Mouse (Mus musculus) c-Kit-positive CD71-negative TER-119-negative erythroid progenitor cells, embryonic 14.5 days (primary cell): ENCODE results near the gene Tlk1.

Experiments used
- DNase-seq: peaks from one replicate; pipeline ENCODE4 v3.0.0-alpha.2; 2013; ENCODE audit warnings: low read depth

Tlk1 gene

DNA sequence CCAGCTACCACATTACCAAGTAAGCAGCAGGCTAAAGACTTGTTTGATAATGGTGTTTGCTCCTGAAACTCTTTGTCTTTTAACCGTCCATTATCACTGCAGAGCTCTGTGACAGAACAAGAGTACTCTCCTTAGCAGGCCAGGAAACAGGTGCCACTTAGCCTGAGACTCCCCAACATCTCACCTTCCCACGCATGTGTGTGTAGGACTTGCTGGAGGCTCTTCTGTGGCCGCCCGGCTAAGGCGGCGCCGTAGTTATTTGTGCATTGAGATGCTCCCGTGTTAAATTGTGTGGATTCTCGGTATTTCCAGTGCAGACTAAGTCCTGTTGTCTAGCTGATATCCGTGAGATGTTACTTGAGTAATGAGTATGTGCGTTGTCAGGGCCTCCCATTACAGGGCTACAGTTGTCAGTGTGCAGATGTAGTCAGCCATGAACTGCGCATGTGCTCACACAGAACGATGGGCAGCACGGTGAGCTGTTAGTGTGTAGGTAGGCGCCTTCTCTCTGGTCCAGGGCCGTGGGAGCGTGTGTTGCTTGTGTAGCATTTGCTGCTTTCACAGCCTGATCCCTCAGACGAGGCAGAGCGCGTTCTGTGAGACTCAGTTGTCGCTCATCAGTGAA is 137.0 kb downstream of the Tlk1 start:
- no peak for DNase-seq

DNA sequence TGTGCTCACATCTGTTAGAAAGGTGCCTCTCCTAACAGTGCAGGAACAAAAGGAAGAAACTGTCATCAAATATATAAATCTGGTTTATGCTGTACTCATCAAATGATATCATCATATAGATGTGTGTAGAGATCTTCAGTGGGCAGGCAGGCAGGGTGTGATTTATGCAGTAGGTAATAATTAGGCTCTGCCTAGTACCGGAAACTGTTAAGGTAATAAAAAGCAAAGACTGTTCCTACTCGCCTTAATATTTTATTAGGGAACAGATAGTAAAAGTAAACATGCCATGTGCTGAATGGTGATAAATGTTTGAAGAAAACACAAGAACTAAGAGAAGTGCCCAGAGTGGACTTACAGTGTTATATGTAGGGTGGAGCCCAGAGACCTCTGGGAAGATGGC is 143.2 kb downstream of the Tlk1 start:
- no peak for DNase-seq

DNA sequence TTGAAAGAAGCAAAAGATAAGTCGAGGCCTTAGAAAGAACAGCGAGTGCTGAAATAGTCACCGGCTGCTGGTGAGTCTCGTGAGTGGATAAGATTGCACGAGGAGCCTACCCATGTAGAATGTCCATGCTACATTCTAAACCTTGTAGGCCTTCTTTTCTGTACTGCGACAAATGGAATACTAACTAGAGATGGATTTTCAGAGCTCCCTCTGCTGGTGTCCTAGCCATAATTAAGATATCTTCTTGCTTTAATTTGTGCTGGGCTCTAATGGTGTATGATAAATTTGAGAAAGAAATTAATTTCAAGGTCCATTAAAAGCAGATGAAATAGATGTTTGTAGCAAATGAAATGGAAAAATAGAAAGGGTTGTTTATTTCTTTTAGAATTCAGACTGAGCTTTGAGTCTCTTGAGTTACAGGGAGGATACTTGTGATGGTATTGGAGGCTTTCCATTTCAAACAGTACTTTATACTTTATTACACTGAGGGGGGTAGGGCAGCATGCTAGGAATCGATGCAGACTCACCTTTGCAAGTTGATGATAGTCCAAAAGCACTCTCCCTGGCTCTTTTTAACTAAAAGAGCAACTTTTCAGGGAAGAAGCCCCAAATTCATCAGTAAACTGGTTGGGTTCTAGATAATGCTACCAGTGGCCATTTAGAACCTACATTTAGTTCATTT is 151.9 kb downstream of the Tlk1 start:
- no peak for DNase-seq

DNA sequence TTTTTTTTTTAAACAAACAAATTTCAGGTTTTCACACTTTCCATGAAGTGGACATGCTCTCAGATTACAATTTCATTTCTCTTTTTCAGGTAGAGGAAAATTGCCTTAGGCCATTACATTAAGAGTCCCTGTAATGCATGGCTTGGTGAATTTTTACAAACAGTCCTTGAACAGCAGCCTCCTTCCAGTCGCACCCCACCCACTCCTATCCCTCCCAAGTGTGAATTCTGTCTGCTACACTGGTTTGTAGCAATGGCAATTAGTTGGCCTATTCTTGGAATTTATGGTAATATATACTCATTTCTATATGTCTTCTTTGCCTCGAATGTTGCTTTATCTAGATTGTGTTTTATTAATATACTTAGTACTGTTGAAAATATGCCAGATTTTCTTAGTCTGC is 153.1 kb downstream of the Tlk1 start:
- no peak for DNase-seq

DNA sequence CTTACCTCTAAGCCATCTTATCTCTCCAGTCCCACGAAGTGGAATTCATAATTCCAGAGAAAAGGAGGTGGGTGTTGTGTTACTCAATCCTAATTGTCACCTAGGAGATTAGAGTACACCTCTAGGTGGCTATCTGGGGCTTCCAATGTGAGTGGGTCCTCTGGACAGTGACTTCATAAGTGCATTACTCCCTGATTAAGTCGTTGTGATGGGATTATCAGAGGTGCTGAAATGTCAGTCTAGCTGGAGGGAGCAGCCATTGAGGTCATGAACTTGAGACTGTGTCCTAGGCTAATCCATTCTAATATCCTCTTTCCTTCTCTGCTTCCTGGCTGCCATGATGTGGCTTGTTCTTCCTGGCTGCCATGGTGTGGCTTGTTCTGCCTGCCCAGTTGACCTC is 155.6 kb downstream of the Tlk1 start:
- DNase-seq = no peak

DNA sequence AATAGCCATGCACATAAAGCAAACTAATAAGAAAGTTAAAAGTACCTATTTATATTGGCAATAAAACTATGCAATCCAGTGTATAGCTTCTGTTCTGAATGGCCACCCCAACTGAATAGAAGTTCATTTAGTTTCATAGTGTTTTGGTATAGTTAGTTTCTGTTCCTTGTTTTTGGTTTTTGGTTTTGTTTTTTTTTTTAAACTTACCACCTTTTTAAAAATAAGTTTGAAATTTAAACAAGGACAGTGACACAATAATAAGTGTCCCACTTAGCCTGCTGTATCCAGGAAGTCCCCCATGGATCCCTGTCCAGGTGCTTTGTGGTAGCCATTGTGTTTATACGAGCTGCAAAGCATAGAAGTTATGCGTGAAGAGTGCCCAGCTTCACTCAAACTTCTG is 156.3 kb downstream of the Tlk1 start:
- DNase-seq = no peak

DNA sequence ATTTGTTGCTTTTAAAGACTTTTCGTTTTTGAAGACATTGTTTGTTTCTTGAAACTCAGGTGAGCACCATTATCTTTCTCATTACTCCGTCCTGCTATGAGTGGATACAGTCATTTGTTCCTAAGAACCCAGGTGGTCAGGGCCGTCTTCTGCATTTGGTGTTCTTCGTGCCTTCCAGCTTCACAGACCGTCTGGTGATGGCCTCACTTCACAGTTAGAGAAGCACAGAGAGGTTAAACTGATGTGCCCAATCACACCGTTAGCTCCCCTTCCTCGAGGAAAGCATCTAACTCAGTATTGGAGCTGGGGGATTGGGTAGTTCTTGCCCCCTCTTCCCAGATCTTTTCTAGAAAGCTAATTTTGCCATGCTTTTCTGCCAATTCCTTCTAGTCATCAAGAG is 158.5 kb downstream of the Tlk1 start:
- DNase-seq = no peak

DNA sequence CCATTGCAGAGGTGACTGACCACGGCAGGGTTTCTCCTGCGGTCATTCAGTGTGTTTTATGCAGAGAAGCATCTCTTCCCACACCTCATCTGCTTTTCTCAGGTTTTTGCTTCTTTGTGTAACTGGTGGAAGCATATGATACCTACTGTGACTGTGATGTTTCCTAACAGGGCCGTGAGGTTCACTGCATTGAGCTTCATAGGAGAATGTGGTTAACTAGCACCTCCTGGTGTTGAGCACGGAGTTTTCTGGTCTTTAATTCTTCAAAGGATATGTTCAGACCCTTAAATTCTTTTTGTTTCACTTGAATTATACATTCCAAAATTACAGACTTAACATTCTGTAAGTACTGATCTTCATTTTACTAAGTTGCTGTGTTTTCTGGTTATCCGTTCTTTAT is 161.8 kb downstream of the Tlk1 start:
- DNase-seq = no peak
